Mouse (Mus musculus): ENCODE data around the gene Fam71d. TPM values are rescaled to one million over a fixed set of nuclear protein-coding genes. Genes with fewer than 3 reads are reported as not detected.

Gene Fam71d
- total RNA-seq (2012; rRNA removed) = not detected in 2 replicates
- polyA plus RNA-seq (2012; ENCODE audit: insufficient read depth in 1 of 2, insufficient read length in 2 of 2, low read depth in 1 of 2, low replicate concordance in 2 of 2, missing spikeins in 1 of 2) = not detected

DNA sequence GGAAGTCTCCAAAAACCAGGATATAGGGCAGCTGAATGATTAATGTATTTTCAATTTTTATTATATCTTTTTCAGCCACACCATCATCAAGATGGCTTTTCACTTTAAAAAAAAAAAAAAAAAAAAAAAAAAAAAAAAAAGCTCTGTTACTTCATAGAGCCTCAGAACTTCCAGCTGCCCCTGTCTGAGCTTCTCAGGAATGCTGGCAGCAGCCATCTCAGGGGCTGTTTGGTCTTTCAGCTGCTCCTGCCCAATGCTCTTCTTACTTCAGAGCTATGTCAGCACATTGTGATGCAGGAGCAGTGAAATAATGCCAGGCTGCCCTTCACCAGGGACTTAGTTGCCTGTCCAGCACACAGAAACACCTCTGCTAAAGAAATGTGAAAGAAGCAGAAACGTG, at the start of gene Fam71d:
Gene Fam71d (plus strand): TSS at position 211 of the 400 bp plus-strand sequence.
- H3K36me3 ChIP-seq (ENCODE audit: control insufficient read depth in 1 of 2, insufficient read depth in 2 of 2, low read length in 2 of 2) = peaks cover 0 to 6% of the 10 kb centered on the region in 2 experiments; a peak in 2 of 4 replicates
- H3K4me3 ChIP-seq (ENCODE audit: control insufficient read depth in 1 of 2, insufficient read depth in 1 of 2, low read depth in 2 of 2, low read length in 2 of 2) = no peak within 1 kb of the TSS
- TF ChIP-seq ZNF384 (IDR thresholded peaks at IDR 0.05; ENCODE audit: low read depth, low read length) = peak; percentile 73
- no peak for TF ChIP-seq USF2 (IDR thresholded peaks at IDR 0.05; ENCODE audit: borderline replicate concordance in 1 of 2, insufficient read depth in 1 of 2, low read depth in 1 of 2, low read length in 2 of 2)
- H3K4me1 ChIP-seq (ENCODE audit: control insufficient read depth in 1 of 2, insufficient read depth in 2 of 2, low read length in 2 of 2) = peaks cover 3% of the 10 kb centered on the region in 2 experiments; a peak in 1 of 4 replicates
- no peak within 1 kb of the TSS for H3K9ac ChIP-seq (ENCODE audit: control insufficient read depth, low read depth, low read length, poor library complexity, severe bottlenecking)
- no peaks in the 10 kb centered on the region for H3K27me3 ChIP-seq (ENCODE audit: control insufficient read depth in 1 of 2, insufficient read depth in 2 of 2, low read length in 2 of 2)
- DNase-seq (ENCODE audit: low read depth, low spot score) = no peak
- no peak within 1 kb of the TSS for H3K27ac ChIP-seq (ENCODE audit: control insufficient read depth, low read depth, low read length)
- H3K9me3 ChIP-seq (replicated peaks; ENCODE audit: insufficient read depth, low read length) = no peaks in the 10 kb centered on the region
- no peaks in the 10 kb centered on the region for H3K79me2 ChIP-seq (ENCODE audit: control insufficient read depth, insufficient read depth, low read length, poor library complexity)

DNA sequence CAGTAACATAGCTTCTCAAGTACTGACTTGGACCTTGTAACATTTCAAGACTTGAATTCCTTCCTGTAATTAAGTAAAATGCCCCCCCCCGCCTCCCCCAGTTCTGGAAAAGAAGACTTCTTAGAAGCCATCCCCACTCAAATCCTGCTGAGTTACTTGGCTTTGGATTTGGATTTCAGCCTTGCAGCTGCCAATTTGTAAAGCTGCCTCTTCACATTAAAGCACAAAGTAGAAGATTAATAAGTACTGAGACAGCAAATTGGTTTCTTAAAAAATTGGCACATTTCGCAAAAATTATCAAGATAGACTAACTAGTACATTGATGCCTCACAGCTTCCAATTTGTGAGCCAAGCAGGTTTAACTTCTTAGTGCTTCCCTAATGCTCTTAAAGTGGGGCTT, 47.6 kb upstream of the Fam71d start:
- H3K4me1 ChIP-seq (ENCODE audit: control insufficient read depth in 1 of 2, insufficient read depth in 2 of 2, low read length in 2 of 2) = peaks cover 5 to 10% of the 10 kb centered on the region in 2 experiments
- TF ChIP-seq MAX (IDR thresholded peaks at IDR 0.05; ENCODE audit: low read length) (no peak), POLR2AphosphoS5 (IDR thresholded peaks at IDR 0.05; ENCODE audit: borderline replicate concordance, low read depth, low read length) (no peak), TBP (IDR thresholded peaks at IDR 0.05; ENCODE audit: low read depth, low read length) (no peak), JUND (IDR thresholded peaks at IDR 0.05; ENCODE audit: low read depth, low read length) (no peak), TCF12 (IDR thresholded peaks at IDR 0.05; ENCODE audit: low read depth, low read length) (no peak), CHD1 (IDR thresholded peaks at IDR 0.05; ENCODE audit: low read depth, low read length) (no peak), EP300 (IDR thresholded peaks at IDR 0.05; ENCODE audit: low read depth in 1 of 2, low read length in 2 of 2) (no peak), CHD2 (IDR thresholded peaks at IDR 0.05; ENCODE audit: low read length) (no peak), MYC (IDR thresholded peaks at IDR 0.05; ENCODE audit: low read depth, low read length) (no peak), MAZ (IDR thresholded peaks at IDR 0.05; ENCODE audit: low read depth, low read length) (no peak), ETS1 (IDR thresholded peaks at IDR 0.05; ENCODE audit: low read depth, low read length) (no peak), MAFK (IDR thresholded peaks at IDR 0.05; ENCODE audit: borderline replicate concordance, low read depth, low read length) (no peak), ZC3H11A (IDR thresholded peaks at IDR 0.05; ENCODE audit: low read depth, low read length) (no peak)
- H3K27me3 ChIP-seq (ENCODE audit: control insufficient read depth in 1 of 2, insufficient read depth in 2 of 2, low read length in 2 of 2) = no peaks in the 10 kb centered on the region
- no peak overlapping the region for H3K9ac ChIP-seq (ENCODE audit: control insufficient read depth, low read depth, low read length, poor library complexity, severe bottlenecking)
- no peak for DNase-seq (ENCODE audit: low read depth, low spot score)
- H3K27ac ChIP-seq (ENCODE audit: control insufficient read depth, low read depth, low read length) = no peak overlapping the region
- no peaks in the 10 kb centered on the region for H3K9me3 ChIP-seq (replicated peaks; ENCODE audit: insufficient read depth, low read length)
- H3K4me3 ChIP-seq (ENCODE audit: control insufficient read depth in 1 of 2, insufficient read depth in 1 of 2, low read depth in 2 of 2, low read length in 2 of 2) = no peak overlapping the region
- H3K36me3 ChIP-seq (ENCODE audit: control insufficient read depth in 1 of 2, insufficient read depth in 2 of 2, low read length in 2 of 2) = peaks cover 0 to 13% of the 10 kb centered on the region in 2 experiments; a peak in 2 of 4 replicates
- H3K79me2 ChIP-seq (ENCODE audit: control insufficient read depth, insufficient read depth, low read length, poor library complexity) = no peaks in the 10 kb centered on the region

Data from MEL (cell line).